Mouse (Mus musculus) kidney, adult 2 months (tissue): ENCODE measurements around the gene Gpd1l. TPM values are rescaled to one million over a fixed set of nuclear protein-coding genes. Genes with fewer than 3 reads are reported as not detected.
A peak's percentile ranks its signal among the peaks of the same experiment; 100 is the strongest.

Experiments used
- DNase-seq: peaks from one replicate; pipeline ENCODE4 v3.0.0; 2021
- H3K27ac ChIP-seq: fragments of 200-500 bp; 2 replicates; pipeline ENCODE4 v1.5.1; 2012; ENCODE audit warnings: low read depth, low read length, control low read depth, inconsistent platforms; ENCODE audit not compliant: insufficient read depth
- H3K27me3 ChIP-seq: fragments of 200-500 bp; replicated peaks from 2 replicates; pipeline ENCODE4 v1.6.1; 2012; ENCODE audit warnings: mild to moderate bottlenecking, moderate library complexity, low read length, inconsistent platforms; ENCODE audit not compliant: control insufficient read depth, insufficient read depth
- H3K36me3 ChIP-seq: fragments of 200-500 bp; 2 replicates; pipeline ENCODE4 v1.6.1; 2012; ENCODE audit warnings: mild to moderate bottlenecking, moderate library complexity, low read length, inconsistent platforms; ENCODE audit not compliant: control insufficient read depth, insufficient read depth
- H3K4me1 ChIP-seq: fragments of 200-500 bp; 2 replicates; pipeline ENCODE4 v1.6.1; 2011; ENCODE audit warnings: low read length; ENCODE audit not compliant: control insufficient read depth, insufficient read depth
- H3K4me3 ChIP-seq: fragments of 200-500 bp; 2 replicates; pipeline ENCODE4 v1.5.1; 2011; ENCODE audit warnings: mild to moderate bottlenecking, low read depth, low read length, control low read depth; ENCODE audit not compliant: insufficient read depth
- CTCF ChIP-seq: fragments of 200-500 bp; conservative IDR thresholded peaks from 2 replicates; pipeline ENCODE4 v1.5.1; 2011; ENCODE audit warnings: low read depth, mild to moderate bottlenecking, control low read depth, low read length, moderate library complexity, mixed read lengths; ENCODE audit not compliant: insufficient read depth, insufficient read length
- POLR2A ChIP-seq: fragments of 200-500 bp; IDR thresholded peaks from one replicate; pipeline ENCODE4 v1.6.1; 2011; ENCODE audit warnings: low read depth, low read length, control low read depth
- WGBS: fragments of 180-500 bp; shearing (Covaris S2); methylation state at CpG from one replicate; pipeline ENCODE4 v1.1.7; 2018; 5-methylcytosine and 5-hydroxymethylcytosine counted together
- polyA plus RNA-seq: library from polyadenylated mRNA; depleted of rRNA; stranded (reverse); fragments of >200 nt; gene quantifications from 2 replicates; pipeline ENCODE4 v1.2.3, GENCODE M21; 2012

Gpd1l gene
- polyA plus RNA-seq, 1 experiment: 31.3 TPM

GRCm38 (mm10) chr9:114945576-114945975, 11.8 kb upstream of the Gpd1l start:
- no peak for DNase-seq
- H3K4me3 ChIP-seq: no peak overlapping the region
- TF ChIP-seq CTCF (no peak), POLR2A (no peak)
- H3K4me1 ChIP-seq: no peaks in the 10 kb centered on the region
- H3K27ac ChIP-seq: no peak overlapping the region
- H3K36me3 ChIP-seq: no peaks in the 10 kb centered on the region
- WGBS: 93% methylated on average over 6 of the region's 6 CpGs
- no peaks in the 10 kb centered on the region for H3K27me3 ChIP-seq

DNA sequence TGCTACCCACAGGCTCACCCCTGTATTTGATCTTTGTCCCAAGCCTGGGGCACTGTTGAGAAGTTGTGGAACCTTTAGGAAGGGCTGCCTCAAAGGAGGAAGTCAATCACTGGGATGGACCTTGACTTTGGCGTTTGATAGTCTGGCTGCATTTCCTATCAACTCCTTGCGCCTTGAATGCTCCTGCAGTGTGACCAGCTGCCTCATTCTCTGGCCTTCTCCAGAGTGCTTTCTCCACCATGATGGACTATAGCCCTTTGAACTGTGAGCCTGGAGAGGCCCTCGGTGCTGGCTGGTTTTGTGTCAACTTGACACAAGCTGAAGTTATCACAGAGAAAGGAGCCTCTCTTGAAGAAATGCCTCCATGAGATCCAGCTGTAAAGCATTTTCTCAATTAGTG, 10.9 kb upstream of the Gpd1l start:
- 89% methylated on average over 3 of the region's 3 CpGs for WGBS
- TF ChIP-seq CTCF (no peak), POLR2A (no peak)
- Histone ChIP-seq H3K4me1 (no peaks in the 10 kb centered on the region), H3K4me3 (no peak overlapping the region), H3K36me3 (no peaks in the 10 kb centered on the region), H3K27ac (no peak overlapping the region), H3K27me3 (no peaks in the 10 kb centered on the region)
- no peak for DNase-seq

- no peaks in the 10 kb centered on the region for H3K36me3 ChIP-seq
- DNase-seq: no peak
- no peak overlapping the region for H3K4me3 ChIP-seq
- WGBS: 72% methylated on average over 2 of the region's 2 CpGs
- TF ChIP-seq CTCF (no peak), POLR2A (no peak)
- H3K27ac ChIP-seq: no peak overlapping the region
- H3K4me1 ChIP-seq: peaks cover 6% of the 10 kb centered on the region; the same call in 1 of the 2 replicates
- H3K27me3 ChIP-seq: no peaks in the 10 kb centered on the region
Observed at GRCm38 (mm10) chr9:114936687-114937086, 2.9 kb upstream of the Gpd1l start.

- no peak overlapping the region for H3K27ac ChIP-seq
- no peak for DNase-seq
- no peaks in the 10 kb centered on the region for H3K27me3 ChIP-seq
- no peaks in the 10 kb centered on the region for H3K36me3 ChIP-seq
- WGBS: 90% methylated on average over 4 of the region's 4 CpGs
- TF ChIP-seq CTCF (no peak), POLR2A (no peak)
- peaks cover 11% of the 10 kb centered on the region; the same call in 1 of the 2 replicates for H3K4me1 ChIP-seq
- no peak overlapping the region for H3K4me3 ChIP-seq
Observed at GRCm38 (mm10) chr9:114935321-114935720, 1.5 kb upstream of the Gpd1l start.

- H3K36me3 ChIP-seq: no peaks in the 10 kb centered on the region
- H3K27ac ChIP-seq: peak overlapping the region; percentile 24; the same call in 1 of the 2 replicates
Observed at GRCm38 (mm10) chr9:114934231-114934630, 444 bp upstream of the Gpd1l start.

GRCm38 (mm10) chr9:114933037-114933722, 607 bp downstream of the Gpd1l start:
- H3K27ac ChIP-seq: peak overlapping the region; percentile 74
- TF ChIP-seq POLR2A: no peak
- TF ChIP-seq CTCF: no peak
- peaks cover 11% of the 10 kb centered on the region; the same call in 1 of the 2 replicates for H3K4me1 ChIP-seq
- no peaks in the 10 kb centered on the region for H3K27me3 ChIP-seq
- peak overlapping the region; percentile 80 for H3K4me3 ChIP-seq
- no peak for DNase-seq
- H3K36me3 ChIP-seq: no peaks in the 10 kb centered on the region
- WGBS: 1% methylated on average over 50 of the region's 50 CpGs

More at GRCm38 (mm10) chr9:114934231-114934630, 444 bp upstream of the Gpd1l start:
- Histone ChIP-seq H3K27me3 (no peaks in the 10 kb centered on the region), H3K4me3 (peak overlapping the region; percentile 37; the same call in 1 of the 2 replicates), H3K4me1 (peaks cover 11% of the 10 kb centered on the region; the same call in 1 of the 2 replicates)
- WGBS: 61% methylated on average over 11 of the region's 11 CpGs
- TF ChIP-seq CTCF (no peak), POLR2A (no peak)
- DNase-seq: no peak

DNA sequence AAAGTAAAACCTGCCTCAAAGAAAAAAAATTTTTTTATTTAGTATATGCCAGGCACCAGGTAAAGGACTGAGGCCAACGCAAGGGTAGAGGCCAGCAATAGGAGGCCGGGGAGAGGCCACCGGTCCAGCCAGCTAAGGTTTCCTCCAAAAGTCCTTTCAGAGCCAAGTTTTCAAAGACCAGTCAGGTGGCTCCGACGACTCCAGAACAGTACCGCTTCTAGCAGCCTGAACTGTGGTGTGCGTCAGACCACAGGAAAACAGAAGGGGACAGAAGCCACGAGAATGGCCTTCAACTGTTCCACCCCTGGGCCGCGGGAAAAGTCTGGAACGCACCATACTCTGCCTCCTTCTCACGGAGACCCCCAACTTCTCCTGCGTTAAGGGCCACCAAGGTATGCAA, 1.2 kb downstream of the Gpd1l start:
- no peaks in the 10 kb centered on the region for H3K36me3 ChIP-seq
- TF ChIP-seq CTCF (no peak), POLR2A (no peak)
- H3K4me1 ChIP-seq: peaks cover 11% of the 10 kb centered on the region; the same call in 1 of the 2 replicates
- H3K27ac ChIP-seq: no peak overlapping the region
- DNase-seq: peak; percentile 71
- H3K4me3 ChIP-seq: peak overlapping the region; percentile 80
- H3K27me3 ChIP-seq: no peaks in the 10 kb centered on the region
- 9% methylated on average over 13 of the region's 13 CpGs for WGBS
